Comparison of ENCODE assay signal across 23 mouse cellular contexts in genomic region chr7:43815211-43815610, GRCm38 (mm10). TPM values are rescaled to one million over a fixed set of nuclear protein-coding genes. Genes with fewer than 3 reads are reported as not detected.
"Had no signal": no experiment of that assay in that cellular context is flagged by ENCODE, and none has a peak within 500 bp of the region (broad histone marks: within the 10 kb centered on the region; RNA-seq: fewer than 3 reads in every experiment).

No protein-coding gene starts in this region.

- H3K27me3 ChIP-seq: neural tube, embryonic 13.5 days; neural tube, embryonic 15.5 days; stomach, embryonic 15.5 days had no signal

- H3K9me3 ChIP-seq: neural tube, embryonic 13.5 days; neural tube, embryonic 15.5 days; stomach, embryonic 15.5 days had no signal

- H3K36me3 ChIP-seq: neural tube, embryonic 13.5 days; neural tube, embryonic 15.5 days; stomach, embryonic 15.5 days had no signal

- H3K27ac ChIP-seq: neural tube, embryonic 13.5 days; neural tube, embryonic 15.5 days; stomach, embryonic 15.5 days; stomach, postnatal 0 days had no signal

- H3K4me2 ChIP-seq: neural tube, embryonic 13.5 days; neural tube, embryonic 15.5 days; stomach, embryonic 15.5 days had no signal

- H3K4me1 ChIP-seq: neural tube, embryonic 13.5 days; neural tube, embryonic 15.5 days; stomach, embryonic 15.5 days had no signal

- H3K4me3 ChIP-seq: neural tube, embryonic 13.5 days; neural tube, embryonic 15.5 days; stomach, embryonic 15.5 days had no signal

- H3K9ac ChIP-seq: neural tube, embryonic 13.5 days; neural tube, embryonic 15.5 days; stomach, embryonic 15.5 days had no signal

- DNase-seq: retina, postnatal 1 day; right cerebral cortex, adult 18-20 months; right cerebral cortex, postnatal 14 days; right cerebral cortex, postnatal 25 days; right cerebral cortex, postnatal 4 days; spleen, adult 18-20 months; thymus, adult 18-20 months; thymus, adult 2 months; thymus, postnatal 14 days; thymus, postnatal 25 days; thymus, postnatal 36 days; thymus, postnatal 4 days had no signal

RNA-seq across cellular contexts. Expression of gene Klk7, which starts 4.1 kb away (rescaled TPM):
- total RNA-seq: neutrophil, adult 5-6 weeks had no signal
- polyA plus RNA-seq: neural tube, embryonic 13.5 days; neural tube, embryonic 14.5 days; neural tube, embryonic 15.5 days; small intestine, adult 2 months; spleen, adult 2 months; stomach, embryonic 14.5 days; stomach, embryonic 15.5 days; testis, adult 2 months; urinary bladder, adult 2 months had no signal

RNA-seq across cellular contexts. Expression of gene Klk6, which starts 9.1 kb away (rescaled TPM):
- total RNA-seq: neutrophil, adult 5-6 weeks had no signal
- polyA plus RNA-seq: neural tube, embryonic 13.5 days; neural tube, embryonic 14.5 days; neural tube, embryonic 15.5 days; small intestine, adult 2 months; spleen, adult 2 months; stomach, embryonic 14.5 days; testis, adult 2 months had no signal

RNA-seq across cellular contexts. Expression of gene Klk9, which starts 23.5 kb away (rescaled TPM):
- total RNA-seq: neutrophil, adult 5-6 weeks had no signal
- polyA plus RNA-seq: neural tube, embryonic 13.5 days; neural tube, embryonic 14.5 days; small intestine, adult 2 months; spleen, adult 2 months; stomach, embryonic 14.5 days; testis, adult 2 months; urinary bladder, adult 2 months had no signal

RNA-seq across cellular contexts. Expression of gene Klk5, which starts 26.6 kb away (rescaled TPM):
- total RNA-seq: neutrophil, adult 5-6 weeks had no signal
- polyA plus RNA-seq: neural tube, embryonic 13.5 days; neural tube, embryonic 14.5 days; neural tube, embryonic 15.5 days; small intestine, adult 2 months; spleen, adult 2 months; stomach, embryonic 14.5 days; stomach, embryonic 15.5 days; testis, adult 2 months; urinary bladder, adult 2 months had no signal
